Mouse (Mus musculus) lung, embryonic 14.5 days (tissue): Measurements from ENCODE around the gene Flnb. TPM values are rescaled to one million over a fixed set of nuclear protein-coding genes. Genes with fewer than 3 reads are reported as not detected.

ENCODE experiments used
- ATAC-seq: fragments of 200-750 bp; cut with Nextera tagmentation; 2 replicates; pipeline ENCODE4 v1.8.0; 2017; ENCODE audit warnings: mild to moderate bottlenecking, moderate TSS enrichment, moderate library complexity; ENCODE audit not compliant: insufficient read depth
- DNase-seq: peaks from one replicate; pipeline ENCODE4 v3.0.0-alpha.2; 2015
- H3K27ac ChIP-seq: fragments of 300-500 bp; sonication (generic); 2 replicates; pipeline ENCODE4 v1.5.1; 2014; ENCODE audit warnings: low read depth, mild to moderate bottlenecking, moderate library complexity
- H3K27me3 ChIP-seq: fragments of 300-500 bp; sonication (generic); 2 replicates; pipeline ENCODE4 v1.6.1; 2014; ENCODE audit warnings: low read length, control low read depth; ENCODE audit not compliant: insufficient read depth
- H3K36me3 ChIP-seq: fragments of 300-500 bp; sonication (generic); 2 replicates; pipeline ENCODE4 v1.6.1; 2014; ENCODE audit warnings: control low read depth; ENCODE audit not compliant: insufficient read depth
- H3K4me1 ChIP-seq: fragments of 300-500 bp; sonication (generic); 2 replicates; pipeline ENCODE4 v1.6.1; 2014; ENCODE audit warnings: antibody characterized with exemption, control low read depth; ENCODE audit not compliant: insufficient read depth
- H3K4me2 ChIP-seq: fragments of 300-500 bp; sonication (generic); 2 replicates; pipeline ENCODE4 v1.6.1; 2014; ENCODE audit warnings: mild to moderate bottlenecking
- H3K4me3 ChIP-seq: fragments of 300-500 bp; sonication (generic); 2 replicates; pipeline ENCODE4 v1.5.1; 2014; ENCODE audit warnings: low read depth, low read length
- H3K9ac ChIP-seq: fragments of 300-500 bp; sonication (generic); 2 replicates; pipeline ENCODE4 v1.6.1; 2014
- H3K9me3 ChIP-seq: fragments of 300-500 bp; sonication (generic); 2 replicates; pipeline ENCODE4 v1.6.1; 2016; ENCODE audit warnings: low read depth, low read length, control low read depth
- CTCF ChIP-seq: IDR thresholded peaks from 2 replicates; pipeline ENCODE4 v1.5.1; 2016; ENCODE audit warnings: antibody characterized with exemption, low read depth
- WGBS: fragments of 180-500 bp; shearing (Covaris S2); extraction: QIAGEN DNeasy Blood & Tissue Kit; methylation state at CpG from one replicate; pipeline ENCODE4 v1.1.7; 2014; 5-methylcytosine and 5-hydroxymethylcytosine counted together
- polyA plus RNA-seq: library from polyadenylated mRNA; unstranded; fragments of >200 nt; fragmentation: Nextera tagmentation; extraction: Ambion mirVana; gene quantifications from 2 replicates; pipeline ENCODE4 v1.2.1, GENCODE M21; 2014

The Flnb gene
- polyA plus RNA-seq, 1 experiment from 2014 or later: 22.5 TPM

DNA sequence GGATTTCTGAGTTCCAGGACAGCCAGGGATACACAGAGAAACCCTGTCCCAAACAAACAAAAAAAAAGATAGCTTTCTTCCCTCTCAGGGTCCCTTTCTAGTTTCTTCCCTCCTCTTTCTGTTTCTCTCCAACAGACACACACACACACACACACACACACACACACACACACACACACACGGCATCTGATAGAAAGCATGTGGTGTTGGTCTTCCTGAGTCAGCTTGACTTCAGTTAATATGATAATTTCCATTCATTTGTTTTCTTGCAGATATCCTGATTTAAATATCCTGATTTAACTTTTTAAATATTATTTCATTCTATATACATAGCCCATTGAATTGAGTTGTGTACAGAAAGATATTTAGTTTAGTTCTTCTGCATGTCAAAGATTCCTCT lies 110.6 kb downstream of the Flnb start:
- H3K27me3 ChIP-seq: no peaks in the 10 kb centered on the region
- H3K36me3 ChIP-seq: peaks cover 71% of the 10 kb centered on the region
- no peak overlapping the region for H3K4me2 ChIP-seq
- ATAC-seq (no peak), DNase-seq (no peak)
- H3K4me3 ChIP-seq: no peak overlapping the region
- 85% methylated on average over 1 of the region's 1 CpGs for WGBS
- H3K4me1 ChIP-seq: no peaks in the 10 kb centered on the region
- H3K27ac ChIP-seq: no peak overlapping the region
- no peaks in the 10 kb centered on the region for H3K9me3 ChIP-seq
- TF ChIP-seq CTCF: no peak
- no peak overlapping the region for H3K9ac ChIP-seq

DNA sequence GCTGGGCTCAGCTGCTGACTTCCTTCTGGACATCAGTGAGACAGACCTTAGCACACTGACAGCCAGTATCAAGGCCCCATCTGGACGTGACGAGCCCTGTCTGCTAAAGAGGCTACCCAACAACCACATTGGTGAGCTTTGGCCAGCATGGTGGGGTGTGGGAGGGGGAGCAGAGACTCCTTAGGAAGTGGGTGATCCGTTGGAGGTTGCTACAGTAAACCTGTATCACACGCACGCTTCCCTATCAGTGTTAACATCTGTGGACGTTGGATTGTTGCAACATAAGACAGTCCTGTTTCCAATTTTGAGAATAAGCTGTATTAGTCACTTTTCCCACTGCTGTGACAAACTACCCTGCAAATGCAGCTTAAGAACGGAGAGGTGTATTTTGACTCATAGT lies 111.3 kb downstream of the Flnb start:
- TF ChIP-seq CTCF: no peak
- Histone ChIP-seq H3K4me3 (no peak overlapping the region), H3K27ac (no peak overlapping the region), H3K4me2 (no peak overlapping the region), H3K36me3 (peaks cover 75% of the 10 kb centered on the region), H3K9ac (no peak overlapping the region), H3K9me3 (no peaks in the 10 kb centered on the region), H3K4me1 (no peaks in the 10 kb centered on the region), H3K27me3 (no peaks in the 10 kb centered on the region)
- 79% methylated on average over 7 of the region's 7 CpGs for WGBS
- DNase-seq (no peak), ATAC-seq (no peak)

DNA sequence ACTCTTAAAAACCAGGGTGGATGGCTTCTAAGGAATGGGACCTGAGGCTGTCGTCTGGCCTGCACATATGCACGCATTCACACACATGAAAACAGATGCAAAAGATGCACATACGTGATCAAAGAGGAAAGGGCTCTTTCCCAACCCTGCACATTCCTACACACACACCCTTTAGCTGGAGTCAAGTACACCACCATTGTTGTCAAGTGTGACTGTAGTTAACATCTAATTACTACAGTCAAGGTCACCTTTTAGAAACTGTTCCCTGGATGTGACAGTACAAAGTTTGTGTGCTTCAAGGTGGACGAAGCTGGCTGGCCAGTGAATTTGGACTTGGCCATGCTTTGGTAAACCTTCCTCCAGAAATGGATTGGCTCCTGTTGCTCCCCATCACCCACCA lies 114.4 kb downstream of the Flnb start:
- no peak for TF ChIP-seq CTCF
- Histone ChIP-seq H3K4me3 (no peak overlapping the region), H3K4me1 (no peaks in the 10 kb centered on the region), H3K9me3 (no peaks in the 10 kb centered on the region), H3K27ac (no peak overlapping the region), H3K36me3 (peaks cover 58% of the 10 kb centered on the region), H3K27me3 (no peaks in the 10 kb centered on the region), H3K4me2 (no peak overlapping the region), H3K9ac (no peak overlapping the region)
- WGBS: 91% methylated on average over 4 of the region's 4 CpGs
- no peak for ATAC-seq
- DNase-seq: no peak

DNA sequence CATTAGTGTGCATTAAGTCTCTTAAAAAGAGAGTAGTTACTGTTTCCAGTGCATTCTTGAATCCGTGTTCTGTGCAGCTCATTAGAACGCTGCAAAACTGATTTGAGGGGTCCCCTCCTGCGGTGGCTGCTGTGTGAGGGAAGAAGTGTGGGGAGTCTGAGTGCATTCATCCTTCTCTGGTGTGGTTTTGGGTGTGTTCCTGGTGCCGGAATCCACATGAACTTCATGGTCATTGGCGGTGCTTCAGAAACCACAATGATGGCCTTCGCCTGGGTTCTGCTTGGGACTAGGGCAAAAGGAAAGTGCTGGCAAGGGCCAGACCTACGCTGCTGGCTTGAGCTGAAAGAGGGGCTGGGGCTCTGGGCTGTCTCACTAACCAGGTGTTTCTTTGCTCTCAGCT lies 116.4 kb downstream of the Flnb start:
- TF ChIP-seq CTCF: no peak
- no peaks in the 10 kb centered on the region for H3K4me1 ChIP-seq
- H3K27ac ChIP-seq: no peak overlapping the region
- no peak for ATAC-seq
- no peak for DNase-seq
- H3K4me2 ChIP-seq: no peak overlapping the region
- no peaks in the 10 kb centered on the region for H3K9me3 ChIP-seq
- WGBS: 91% methylated on average over 7 of the region's 7 CpGs
- no peak overlapping the region for H3K4me3 ChIP-seq
- peaks cover 48% of the 10 kb centered on the region for H3K36me3 ChIP-seq
- H3K27me3 ChIP-seq: no peaks in the 10 kb centered on the region
- no peak overlapping the region for H3K9ac ChIP-seq

DNA sequence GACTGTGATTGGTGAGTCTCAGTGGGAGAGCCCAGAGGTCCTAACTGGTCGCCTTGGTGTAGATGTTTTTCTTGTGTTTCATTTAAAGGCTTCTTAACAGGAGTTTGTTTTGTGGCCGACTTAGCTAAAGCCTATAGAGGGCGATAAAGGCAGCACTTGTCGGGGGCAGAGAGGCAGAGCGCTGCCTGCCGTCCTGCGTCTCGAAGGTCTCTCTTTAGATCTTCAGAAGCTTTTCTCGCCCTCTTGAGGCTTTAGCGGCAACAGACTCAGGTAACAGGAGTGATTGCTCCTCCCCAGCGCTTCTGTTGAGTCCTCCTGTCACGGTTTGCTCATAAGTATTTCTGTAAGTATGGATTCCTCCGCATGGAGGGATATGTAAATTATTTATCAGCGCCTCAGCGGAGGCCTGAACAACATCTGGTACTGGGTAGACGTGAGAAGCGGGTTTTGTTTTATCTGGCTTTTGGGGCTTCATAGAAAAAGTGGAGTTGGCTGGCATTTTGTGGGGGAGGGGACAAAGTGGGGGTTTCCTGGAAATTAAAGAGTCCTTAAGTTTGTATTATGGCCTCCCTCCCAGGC lies 119.4 kb downstream of the Flnb start:
- peak; percentile 64 for TF ChIP-seq CTCF
- Histone ChIP-seq H3K36me3 (peaks cover 36% of the 10 kb centered on the region), H3K9me3 (no peaks in the 10 kb centered on the region), H3K4me2 (no peak overlapping the region), H3K27me3 (no peaks in the 10 kb centered on the region), H3K27ac (no peak overlapping the region), H3K9ac (no peak overlapping the region), H3K4me3 (no peak overlapping the region), H3K4me1 (no peaks in the 10 kb centered on the region)
- WGBS: 28% methylated on average over 17 of the region's 17 CpGs
- ATAC-seq: peak; percentile 54; the same call in 1 of the 2 replicates
- peak; percentile 74 for DNase-seq

DNA sequence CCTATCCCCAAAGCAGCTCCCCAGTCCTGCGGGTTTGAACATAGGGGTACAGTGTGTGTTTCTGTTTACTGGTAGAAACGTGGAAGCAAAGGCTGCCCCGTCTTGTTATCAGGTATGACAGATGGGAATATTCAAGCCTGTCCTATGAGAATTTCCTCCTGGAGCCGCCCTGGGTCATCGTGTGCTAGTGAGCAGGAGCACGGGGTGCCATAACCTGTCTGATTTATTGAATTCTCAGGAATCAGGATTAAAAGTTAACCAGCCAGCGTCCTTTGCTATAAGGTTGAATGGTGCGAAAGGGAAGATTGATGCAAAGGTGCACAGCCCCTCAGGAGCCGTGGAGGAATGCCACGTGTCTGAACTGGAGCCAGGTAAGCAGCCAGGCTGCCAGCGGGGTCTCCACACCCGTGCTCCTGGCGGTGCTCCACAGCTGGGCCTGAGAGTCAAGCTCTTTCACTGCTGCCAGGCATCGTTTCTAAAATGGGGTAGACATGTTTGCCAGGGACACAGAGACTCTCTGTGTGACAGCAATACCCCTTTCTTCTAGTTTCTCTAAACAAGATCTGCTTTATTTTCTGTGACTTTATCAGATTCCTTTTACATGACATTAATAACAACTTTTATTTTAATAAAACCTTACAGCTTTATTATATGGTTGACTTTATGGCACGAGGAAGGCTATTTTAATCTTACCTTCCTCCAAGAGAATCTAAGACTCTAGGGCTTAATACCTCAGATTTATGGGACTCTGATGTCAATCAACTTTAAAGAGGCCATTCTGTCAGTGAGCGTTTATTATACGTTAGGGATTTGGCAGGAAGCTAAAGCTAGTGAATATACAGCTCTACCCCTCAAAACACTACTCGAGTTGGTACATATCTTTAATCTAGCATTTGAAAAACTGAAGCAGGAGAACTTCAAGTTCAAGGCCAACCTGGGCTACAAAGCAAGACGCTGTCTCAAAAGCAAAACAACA lies 121.3 kb downstream of the Flnb start:
- H3K4me3 ChIP-seq: no peak overlapping the region
- no peak for ATAC-seq
- no peak overlapping the region for H3K27ac ChIP-seq
- no peaks in the 10 kb centered on the region for H3K27me3 ChIP-seq
- H3K9ac ChIP-seq: no peak overlapping the region
- DNase-seq: no peak
- peaks cover 36% of the 10 kb centered on the region for H3K36me3 ChIP-seq
- H3K4me2 ChIP-seq: no peak overlapping the region
- TF ChIP-seq CTCF: no peak
- 83% methylated on average over 19 of the region's 19 CpGs for WGBS
- H3K4me1 ChIP-seq: 0 out of 2 replicates have a peak, but pooled peaks cover 3% of the 10 kb centered on the region
- no peaks in the 10 kb centered on the region for H3K9me3 ChIP-seq

DNA sequence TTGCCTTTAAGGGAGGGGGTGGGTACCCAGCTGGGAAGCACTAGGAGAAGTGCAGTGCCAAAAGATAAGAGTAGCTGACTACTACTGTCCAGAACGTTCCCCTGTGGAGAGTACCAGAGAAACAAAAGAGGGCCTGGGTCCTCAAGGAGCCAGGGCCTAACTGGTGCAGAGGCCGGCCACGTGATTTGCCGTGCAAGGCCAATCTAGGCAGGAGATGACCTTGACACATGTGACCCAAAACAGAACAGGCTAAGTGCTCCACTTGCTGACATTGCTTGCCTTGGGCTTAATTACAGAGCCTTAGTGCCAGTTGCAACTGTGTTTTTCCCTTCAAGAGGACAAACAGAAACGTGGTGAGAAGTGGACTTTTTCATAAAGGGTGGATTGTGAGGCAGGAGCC lies 123.7 kb downstream of the Flnb start:
- H3K4me1 ChIP-seq: 0 out of 2 replicates have a peak, but pooled peaks cover 3% of the 10 kb centered on the region
- H3K27me3 ChIP-seq: no peaks in the 10 kb centered on the region
- peaks cover 43% of the 10 kb centered on the region for H3K36me3 ChIP-seq
- no peaks in the 10 kb centered on the region for H3K9me3 ChIP-seq
- no peak overlapping the region for H3K27ac ChIP-seq
- no peak overlapping the region for H3K9ac ChIP-seq
- ATAC-seq (no peak), DNase-seq (no peak)
- WGBS: 73% methylated on average over 5 of the region's 5 CpGs
- H3K4me3 ChIP-seq: no peak overlapping the region
- H3K4me2 ChIP-seq: no peak overlapping the region
- TF ChIP-seq CTCF: no peak
